Mouse (Mus musculus) myocyte (in vitro differentiated cells): ENCODE data around the gene Pno1. TPM values are rescaled to one million over a fixed set of nuclear protein-coding genes. Genes with fewer than 3 reads are reported as not detected.

ENCODE experiments used
- H3K27me3 ChIP-seq: one replicate; pipeline ENCODE4 v1.6.1; 2011; ENCODE audit not compliant: control insufficient read depth, insufficient read depth, insufficient read length
- H3K36me3 ChIP-seq: one replicate; pipeline ENCODE4 v1.6.1; 2011; ENCODE audit not compliant: control insufficient read depth, insufficient read depth
- H3K4me2 ChIP-seq: one replicate; pipeline ENCODE4 v1.6.1; 2011; ENCODE audit warnings: low read depth, control low read depth
- H3K4me3 ChIP-seq: one replicate; pipeline ENCODE4 v1.5.1; 2011; ENCODE audit warnings: mild to moderate bottlenecking, control low read depth, moderate library complexity
- H3K79me2 ChIP-seq: one replicate; pipeline ENCODE4 v1.6.1; 2011; ENCODE audit not compliant: control insufficient read depth, insufficient read depth
- H3ac ChIP-seq: one replicate; pipeline ENCODE4 v1.6.1; 2011; ENCODE audit not compliant: control insufficient read depth, insufficient read length
- CEBPB ChIP-seq: IDR thresholded peaks from 2 replicates; pipeline ENCODE4 v1.6.1; 2011; ENCODE audit warnings: mild to moderate bottlenecking, moderate library complexity; ENCODE audit not compliant: poor library complexity, insufficient read depth, severe bottlenecking
- E2F4 ChIP-seq: IDR thresholded peaks from one replicate; pipeline ENCODE4 v1.6.1; 2011; ENCODE audit warnings: mild to moderate bottlenecking, control low read depth, moderate library complexity; ENCODE audit not compliant: insufficient read depth
- MAX ChIP-seq: IDR thresholded peaks from one replicate; pipeline ENCODE4 v1.6.1; 2011; ENCODE audit warnings: low read depth, mild to moderate bottlenecking, control low read depth
- MYOD1 ChIP-seq, 3 experiments: IDR thresholded peaks; one replicate each; pipeline ENCODE4 v1.6.1; 2011; ENCODE audit warnings: control low read depth in 2 of 3, low read depth in 2 of 3, mild to moderate bottlenecking in 2 of 3, moderate library complexity in 1 of 3; ENCODE audit not compliant: insufficient read length in 2 of 3, control insufficient read depth in 1 of 3
- MYOG ChIP-seq, 3 experiments: IDR thresholded peaks; one replicate each; pipeline ENCODE4 v1.6.1; 2011; ENCODE audit warnings: control low read depth in 2 of 3, low read depth in 2 of 3, mild to moderate bottlenecking in 2 of 3; ENCODE audit not compliant: insufficient read length in 2 of 3, control insufficient read depth in 1 of 3, insufficient read depth in 1 of 3
- POLR2A ChIP-seq: IDR thresholded peaks from one replicate; pipeline ENCODE4 v1.6.1; 2011; ENCODE audit warnings: low read depth, mild to moderate bottlenecking, control low read depth, moderate library complexity; ENCODE audit not compliant: insufficient read length
- POLR2AphosphoS2 ChIP-seq: IDR thresholded peaks from one replicate; pipeline ENCODE4 v1.6.1; 2011; ENCODE audit warnings: low read depth, control low read depth; ENCODE audit not compliant: insufficient read length
- REST ChIP-seq: IDR thresholded peaks from one replicate; pipeline ENCODE4 v1.6.1; 2011; ENCODE audit warnings: mild to moderate bottlenecking, control low read depth, moderate library complexity; ENCODE audit not compliant: insufficient read depth, insufficient read length
- SRF ChIP-seq: IDR thresholded peaks from one replicate; pipeline ENCODE4 v1.6.1; 2011; ENCODE audit warnings: low read depth; ENCODE audit not compliant: control insufficient read depth, insufficient read length
- TCF12 ChIP-seq: IDR thresholded peaks from one replicate; pipeline ENCODE4 v1.6.1; 2011; ENCODE audit warnings: mild to moderate bottlenecking, control low read depth; ENCODE audit not compliant: poor library complexity, insufficient read depth, severe bottlenecking
- TCF3 ChIP-seq: IDR thresholded peaks from one replicate; pipeline ENCODE4 v1.6.1; 2011; ENCODE audit warnings: low read depth, control low read depth; ENCODE audit not compliant: insufficient read length
- USF1 ChIP-seq: IDR thresholded peaks from one replicate; pipeline ENCODE4 v1.6.1; 2011; ENCODE audit warnings: low read depth, mild to moderate bottlenecking, control low read depth, moderate library complexity
- polyA plus RNA-seq: library from polyadenylated mRNA; unstranded; fragments of >200 nt; fragmentation: generic; extraction: Trizol; gene quantifications from one replicate; pipeline ENCODE4 v1.2.1, GENCODE M21; 2012; ENCODE audit warnings: missing spikeins

Gene Pno1
- polyA plus RNA-seq, 1 experiment, result 35.7 TPM

DNA sequence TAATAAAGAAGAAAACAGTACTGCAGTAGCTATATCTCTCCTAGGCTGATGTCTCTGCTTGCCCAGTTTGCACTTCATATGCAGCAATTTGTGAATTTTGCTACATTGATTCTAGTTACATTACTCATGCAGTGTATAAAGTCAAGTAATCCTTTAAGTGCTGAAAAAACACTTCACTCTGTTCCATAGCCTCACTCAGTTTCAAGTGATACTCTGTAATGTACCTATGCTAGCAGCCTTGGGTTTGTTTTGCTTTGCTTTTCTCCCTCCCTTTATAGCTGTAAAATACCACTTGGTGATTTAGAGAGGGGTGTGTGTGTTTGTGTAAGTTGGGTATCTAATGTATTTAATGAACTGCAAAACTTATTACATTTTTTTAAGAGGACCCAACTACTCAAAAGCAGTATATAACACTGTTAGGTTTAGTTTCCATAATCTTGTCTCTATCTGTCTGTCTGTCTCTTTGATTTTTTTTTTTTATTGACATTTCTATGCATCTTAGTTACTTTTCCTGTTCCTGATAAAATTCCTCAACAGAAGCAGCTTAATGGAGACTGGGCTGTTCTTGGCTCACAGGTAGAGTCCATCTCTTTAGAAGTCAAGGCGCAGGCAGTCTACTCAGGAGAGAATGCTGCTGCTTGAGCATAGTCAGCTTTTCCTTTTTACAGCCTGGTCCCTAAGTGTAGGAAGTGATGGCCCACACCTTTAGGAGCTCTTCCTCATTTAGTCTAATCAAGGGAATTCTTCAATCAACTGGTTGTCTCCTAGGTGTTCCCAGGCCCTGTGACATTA lies 40.2 kb downstream of the Pno1 start:
- H3K79me2 ChIP-seq, result peaks cover 100% of the 10 kb centered on the region
- H3K36me3 ChIP-seq, result no peaks in the 10 kb centered on the region
- H3K4me2 ChIP-seq, result no peak overlapping the region
- TF ChIP-seq USF1, result no peak
- TF ChIP-seq POLR2A, result no peak
- TF ChIP-seq POLR2AphosphoS2, result no peak
- no peak for TF ChIP-seq SRF
- TF ChIP-seq TCF12, result no peak
- TF ChIP-seq E2F4, result no peak
- TF ChIP-seq CEBPB, result no peak
- H3ac ChIP-seq, result no peak overlapping the region
- H3K4me3 ChIP-seq, result no peak overlapping the region
- H3K27me3 ChIP-seq, result no peaks in the 10 kb centered on the region

DNA sequence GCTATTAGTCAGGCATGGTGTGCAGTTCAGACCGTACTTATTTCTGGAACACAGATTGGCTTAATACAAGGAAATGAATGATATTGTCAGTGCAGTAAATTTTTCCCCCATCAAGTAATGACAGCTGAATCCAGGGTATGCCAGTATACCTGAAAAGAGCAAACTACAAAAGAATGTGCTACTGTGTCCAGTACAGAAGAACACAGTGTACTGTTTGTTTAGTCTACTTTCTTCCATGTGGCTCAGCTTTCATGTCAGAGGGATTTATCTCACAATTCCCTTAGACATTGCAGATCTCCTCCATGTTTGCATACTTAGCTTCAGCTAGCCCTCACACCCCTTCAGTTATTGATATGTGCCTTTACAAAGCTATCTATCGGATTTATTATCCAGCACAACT lies 42.1 kb downstream of the Pno1 start:
- Histone ChIP-seq H3K79me2 (peaks cover 100% of the 10 kb centered on the region), H3ac (no peak overlapping the region), H3K4me2 (no peak overlapping the region), H3K4me3 (no peak overlapping the region), H3K36me3 (no peaks in the 10 kb centered on the region), H3K27me3 (no peaks in the 10 kb centered on the region)
- TF ChIP-seq POLR2AphosphoS2 (no peak), SRF (no peak), USF1 (no peak), MAX (no peak), TCF3 (no peak), REST (no peak), TCF12 (no peak), POLR2A (no peak), MYOD1 (IDR thresholded peaks at IDR 0.05; ENCODE audit: control insufficient read depth in 1 of 3, insufficient read length in 2 of 3, low read depth in 2 of 3) (no peak), E2F4 (no peak), MYOG (IDR thresholded peaks at IDR 0.05; ENCODE audit: control insufficient read depth in 1 of 3, insufficient read depth in 1 of 3, insufficient read length in 2 of 3, low read depth in 2 of 3) (no peak), CEBPB (no peak)

DNA sequence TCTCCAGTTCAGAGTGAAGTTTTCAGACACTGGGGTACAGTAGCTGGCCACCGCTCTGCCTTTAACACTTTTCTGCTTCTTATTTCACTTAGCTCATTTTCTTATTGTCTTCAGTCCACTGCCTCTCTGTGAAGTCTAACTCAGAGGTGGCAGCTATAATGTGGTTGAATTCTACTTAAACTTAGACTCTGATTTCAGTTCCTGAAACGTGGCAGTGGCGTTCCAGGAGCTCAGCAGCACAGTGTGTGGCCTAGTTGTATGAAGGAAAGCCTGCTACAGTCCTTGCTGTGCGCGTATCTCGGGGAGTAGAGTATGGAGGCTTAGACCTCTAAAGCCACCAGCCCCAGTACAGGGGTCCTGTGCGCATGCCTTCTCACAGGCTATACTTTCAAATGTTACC lies 44.7 kb downstream of the Pno1 start:
- TF ChIP-seq TCF12 (no peak), SRF (no peak), E2F4 (no peak), POLR2A (no peak)
- peaks cover 100% of the 10 kb centered on the region for H3K79me2 ChIP-seq
- H3ac ChIP-seq, result no peak overlapping the region
- H3K4me3 ChIP-seq, result no peak overlapping the region
- no peaks in the 10 kb centered on the region for H3K36me3 ChIP-seq
- H3K4me2 ChIP-seq, result no peak overlapping the region
- H3K27me3 ChIP-seq, result no peaks in the 10 kb centered on the region

DNA sequence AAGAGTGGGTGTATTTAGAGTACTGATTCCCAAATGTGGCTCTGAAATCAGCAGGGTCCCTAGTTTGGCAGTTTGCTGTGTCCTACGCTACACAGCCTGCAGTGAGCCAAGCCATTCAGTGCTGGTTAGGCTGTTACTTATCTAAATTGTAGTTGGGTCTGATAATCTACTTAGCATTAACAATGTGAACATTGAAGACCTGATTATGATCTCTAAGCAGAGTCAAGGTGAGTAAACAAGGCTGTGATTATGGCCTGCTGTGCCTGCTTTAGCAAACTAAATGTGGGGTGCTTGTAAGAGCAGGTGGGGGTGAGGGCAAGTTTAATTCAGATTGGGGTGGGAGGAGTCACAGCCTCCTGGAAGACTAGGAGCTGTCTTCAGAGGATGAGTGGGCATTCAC lies 47.4 kb downstream of the Pno1 start:
- TF ChIP-seq E2F4 (no peak), SRF (no peak), CEBPB (no peak), POLR2A (no peak), MYOG (IDR thresholded peaks at IDR 0.05; ENCODE audit: control insufficient read depth in 1 of 3, insufficient read depth in 1 of 3, insufficient read length in 2 of 3, low read depth in 2 of 3) (no peak), USF1 (no peak), MYOD1 (IDR thresholded peaks at IDR 0.05; ENCODE audit: control insufficient read depth in 1 of 3, insufficient read length in 2 of 3, low read depth in 2 of 3) (no peak), REST (no peak), MAX (no peak), TCF12 (no peak), TCF3 (no peak), POLR2AphosphoS2 (no peak)

DNA sequence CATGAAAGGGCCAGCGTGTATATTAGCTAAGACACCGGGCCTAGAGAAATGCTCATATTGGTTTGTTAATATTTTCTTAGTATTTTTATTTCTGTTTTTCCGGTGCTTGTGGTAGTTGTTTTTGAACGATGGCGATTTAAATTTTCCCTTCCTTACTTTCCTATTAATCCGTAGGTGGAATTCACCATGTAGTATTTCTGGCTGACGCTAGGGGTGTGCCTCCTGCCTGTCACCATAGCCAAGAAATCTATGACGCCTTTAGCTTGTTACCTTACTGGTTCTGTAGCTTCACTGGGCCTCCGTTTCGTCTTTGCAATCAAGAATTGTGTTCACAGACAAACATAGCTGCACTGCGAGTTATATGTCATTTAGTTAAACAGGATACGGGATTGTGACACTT lies 51.1 kb downstream of the Pno1 start:
- peak overlapping the region; percentile 60 for H3ac ChIP-seq
- no peak for TF ChIP-seq MAX
- no peak for TF ChIP-seq CEBPB
- TF ChIP-seq TCF12, result no peak
- no peak for TF ChIP-seq MYOD1 (IDR thresholded peaks at IDR 0.05; ENCODE audit: control insufficient read depth in 1 of 3, insufficient read length in 2 of 3, low read depth in 2 of 3)
- TF ChIP-seq TCF3, result no peak
- TF ChIP-seq REST, result no peak
- no peak for TF ChIP-seq POLR2AphosphoS2
- peak overlapping the region; percentile 83 for H3K4me2 ChIP-seq
- H3K36me3 ChIP-seq, result no peaks in the 10 kb centered on the region
- H3K4me3 ChIP-seq, result peak overlapping the region; percentile 65
- peaks cover 56% of the 10 kb centered on the region for H3K79me2 ChIP-seq
- H3K27me3 ChIP-seq, result no peaks in the 10 kb centered on the region

More for the DNA sequence above, 47.4 kb downstream of the Pno1 start:
- Histone ChIP-seq H3ac (no peak overlapping the region), H3K4me3 (no peak overlapping the region), H3K79me2 (peaks cover 93% of the 10 kb centered on the region), H3K27me3 (no peaks in the 10 kb centered on the region), H3K36me3 (no peaks in the 10 kb centered on the region), H3K4me2 (no peak overlapping the region)
